Mouse (Mus musculus): ENCODE measurements at regions not wholly inside any gene's neighbourhood (a gene's known extent, or its start where the extent isn't known, plus 50 kb on each side); places are given as distances from the start of the nearest gene placed in this dataset.

DNA sequence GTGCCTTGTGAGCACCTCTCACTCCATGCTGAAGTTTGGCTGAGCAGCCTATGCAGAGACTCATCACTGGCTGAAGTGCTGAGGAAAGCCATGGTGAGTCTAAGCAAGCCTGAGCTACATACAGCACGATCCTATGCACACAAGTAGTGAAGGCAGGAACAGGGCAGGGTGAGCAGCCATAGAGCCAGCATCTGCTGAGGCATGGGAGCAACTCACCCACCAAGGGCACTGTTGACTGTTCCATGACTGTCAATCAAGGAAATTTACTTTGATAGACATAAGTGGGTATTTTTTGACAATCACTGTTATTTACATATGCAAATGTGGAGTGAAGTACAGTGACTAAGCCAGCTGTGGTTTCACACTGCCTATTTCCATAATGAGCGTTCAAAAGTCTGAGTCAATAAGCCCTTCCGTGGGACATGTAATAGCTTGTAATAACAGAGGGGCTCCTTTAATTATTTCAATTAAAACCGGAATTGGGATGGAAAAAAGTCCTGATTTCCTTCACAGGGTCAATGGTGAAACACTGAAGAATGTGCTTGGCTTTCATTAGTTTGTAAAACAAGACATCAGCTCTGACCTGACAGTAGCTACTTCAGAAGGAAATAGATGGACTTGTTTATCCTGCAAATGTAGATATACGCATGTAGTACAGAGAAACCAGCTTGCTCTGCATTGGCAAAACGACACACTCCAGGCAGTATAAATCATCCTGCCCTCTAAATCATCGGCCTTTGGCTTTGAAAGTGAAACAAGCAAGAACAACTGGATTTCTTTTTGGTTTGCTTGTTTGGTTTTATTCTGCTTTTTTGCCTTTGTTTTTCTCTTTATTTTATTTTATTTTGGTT, 62.1 kb downstream of the Tuba3b start:
- ATAC-seq (replicated peaks; ENCODE audit: poor library complexity): no peak

- no peak for ATAC-seq (replicated peaks; ENCODE audit: poor library complexity)
Observed at GRCm38 (mm10) chr6:145679516-145679915, 64.0 kb downstream of the Tuba3b start.

DNA sequence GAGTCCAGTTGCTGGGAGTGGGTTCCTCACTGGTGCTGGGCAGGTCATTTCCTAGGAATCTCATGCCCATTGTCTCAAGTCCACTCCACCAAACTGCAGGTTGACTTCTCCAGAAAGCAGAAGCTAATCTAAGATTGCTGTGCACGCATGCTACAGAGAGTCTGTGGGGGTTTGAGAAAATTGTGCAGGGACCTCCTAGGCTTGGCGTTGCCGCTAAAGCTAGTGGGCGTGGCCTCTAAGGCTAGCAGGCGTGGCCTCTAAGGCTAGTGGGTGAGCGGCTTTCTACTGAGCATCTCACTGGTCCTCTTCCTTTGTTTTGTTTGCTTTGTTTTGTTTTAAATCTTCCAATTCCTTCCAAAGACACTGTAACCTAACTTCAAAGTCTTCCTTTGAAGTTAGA, 59.5 kb upstream of the Rassf8 start:
- peak; percentile 52; the same call in 1 of the 2 replicates for ATAC-seq (replicated peaks; ENCODE audit: poor library complexity)

DNA sequence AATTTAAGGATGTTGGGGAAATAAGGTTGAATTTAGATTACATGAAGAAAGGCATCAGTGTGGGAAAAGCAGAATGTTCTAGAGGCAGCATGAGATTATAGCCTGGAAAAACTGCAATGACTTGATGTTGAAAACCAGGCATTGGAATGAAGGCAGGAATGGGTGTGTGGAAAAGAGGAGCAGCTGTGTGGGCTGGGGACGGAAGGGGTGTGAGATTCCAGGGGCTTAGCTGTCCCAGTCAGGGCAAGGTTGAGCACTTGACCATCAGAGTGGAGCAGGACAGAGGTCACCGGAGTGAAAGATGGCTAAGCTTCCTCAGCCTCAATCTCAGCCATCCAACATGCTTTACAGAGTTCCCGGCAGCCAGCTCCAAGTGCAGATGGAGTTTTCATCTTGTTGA, 54.9 kb upstream of the Rassf8 start:
- ATAC-seq (replicated peaks; ENCODE audit: poor library complexity): no peak

DNA sequence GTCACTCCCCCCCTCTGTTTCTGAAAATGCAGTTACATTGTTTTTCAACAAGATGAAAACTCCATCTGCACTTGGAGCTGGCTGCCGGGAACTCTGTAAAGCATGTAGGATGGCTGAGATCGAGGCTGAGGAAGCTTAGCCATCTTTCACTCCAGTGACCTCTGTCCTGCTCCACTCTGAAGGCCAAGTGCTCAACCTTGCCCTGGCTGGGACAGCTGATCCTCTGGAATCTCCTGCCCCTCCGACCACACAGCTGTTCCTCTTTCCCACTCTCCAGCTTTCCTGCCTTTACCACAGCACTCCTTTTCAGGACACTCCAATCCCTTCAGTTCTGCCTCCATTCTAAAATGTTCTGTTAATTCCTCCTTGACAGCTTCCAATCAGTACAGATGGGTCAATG, 51.7 kb upstream of the Rassf8 start:
- ATAC-seq (replicated peaks; ENCODE audit: poor library complexity): no peak
